ENCODE assay signal across 9 mouse cellular contexts in the genomic region with DNA sequence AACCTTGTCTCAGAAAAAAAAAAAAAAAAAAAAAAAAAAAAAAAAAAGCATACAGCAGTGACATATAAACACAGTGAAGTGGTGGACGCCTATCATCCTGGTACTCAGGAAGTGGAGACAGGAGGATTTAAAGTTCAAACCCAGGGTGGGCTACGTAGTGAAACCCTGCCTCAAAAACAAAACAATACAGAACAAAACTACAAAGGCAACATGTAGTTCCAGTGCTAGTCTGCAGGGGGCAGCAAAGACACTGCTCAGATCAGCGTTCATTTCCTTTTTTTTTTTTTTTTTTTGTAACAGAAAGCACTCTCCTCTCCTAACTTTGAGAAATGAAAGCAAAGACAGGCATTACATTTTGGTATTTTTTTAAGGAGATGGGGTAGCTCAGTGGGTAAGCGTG.
DNase-seq lines count a peak whose midpoint lies in the region; ATAC-seq and TF ChIP-seq lines count a peak whose summit lies in the region.
"Had no signal": no experiment of that assay in that cellular context is flagged by ENCODE, and none has a peak within 500 bp of the region (broad histone marks: within the 10 kb centered on the region; RNA-seq: fewer than 3 reads in every experiment).

No protein-coding gene starts in this region.

- no peaks in the 10 kb centered on the region for H3K4me1 ChIP-seq in hindbrain, embryonic 10.5 days (replicated peaks)
- H3K4me1 ChIP-seq in hindbrain, embryonic 13.5 days (replicated peaks): no peaks in the 10 kb centered on the region
- H3K4me1 ChIP-seq in bone marrow, adult 2 months (ENCODE audit: control insufficient read depth, insufficient read depth, low read length): no peaks in the 10 kb centered on the region
- H3K4me1 ChIP-seq in embryonic fibroblast, embryonic 13.5 days (ENCODE audit: control insufficient read depth, insufficient read depth, low read length): no peaks in the 10 kb centered on the region
- H3K4me1 ChIP-seq: liver, embryonic 13.5 days had no signal

- H3K4me2 ChIP-seq in hindbrain, embryonic 13.5 days: no peak overlapping the region
- H3K4me2 ChIP-seq: liver, embryonic 13.5 days had no signal

- no peaks in the 10 kb centered on the region for H3K27me3 ChIP-seq in hindbrain, embryonic 10.5 days (ENCODE audit: insufficient read depth, poor library complexity, severe bottlenecking)
- no peaks in the 10 kb centered on the region for H3K27me3 ChIP-seq in hindbrain, embryonic 13.5 days
- H3K27me3 ChIP-seq: liver, embryonic 13.5 days had no signal

- H3K4me3 ChIP-seq in hindbrain, embryonic 10.5 days: no peak overlapping the region
- H3K4me3 ChIP-seq in hindbrain, embryonic 13.5 days: no peak overlapping the region
- H3K4me3 ChIP-seq in bone marrow, adult 2 months (replicated peaks; ENCODE audit: control insufficient read depth, low read depth, low read length): no peak overlapping the region
- no peak overlapping the region for H3K4me3 ChIP-seq in embryonic fibroblast, embryonic 13.5 days (ENCODE audit: insufficient read depth, low read length)
- H3K4me3 ChIP-seq: liver, embryonic 13.5 days had no signal

- TF ChIP-seq CTCF in bone marrow, adult 2 months (IDR thresholded peaks at IDR 0.05; ENCODE audit: control insufficient read depth, insufficient read depth, low read length): peak; percentile 36; the same call in 1 of the 2 replicates
- peak; percentile 43; the same call in 1 of the 2 replicates for TF ChIP-seq CTCF in embryonic fibroblast, embryonic 13.5 days (IDR thresholded peaks at IDR 0.05; ENCODE audit: borderline replicate concordance, insufficient read depth, low read length)

- no peaks in the 10 kb centered on the region for H3K36me3 ChIP-seq in hindbrain, embryonic 10.5 days
- H3K36me3 ChIP-seq in hindbrain, embryonic 13.5 days: no peaks in the 10 kb centered on the region
- H3K36me3 ChIP-seq: liver, embryonic 13.5 days had no signal

- no peak overlapping the region for H3K27ac ChIP-seq in hindbrain, embryonic 10.5 days
- no peak overlapping the region for H3K27ac ChIP-seq in hindbrain, embryonic 13.5 days
- H3K27ac ChIP-seq in bone marrow, adult 2 months (ENCODE audit: control insufficient read depth, insufficient read depth, low read depth, low read length, poor library complexity): no peak overlapping the region
- no peak overlapping the region for H3K27ac ChIP-seq in embryonic fibroblast, embryonic 13.5 days (ENCODE audit: insufficient read depth, low read length)
- H3K27ac ChIP-seq: liver, embryonic 13.5 days had no signal

- TF ChIP-seq POLR2A in bone marrow, adult 2 months (IDR thresholded peaks at IDR 0.05; ENCODE audit: borderline replicate concordance, control insufficient read depth, low read depth, low read length): no peak
- no peak for TF ChIP-seq POLR2A in embryonic fibroblast, embryonic 13.5 days (IDR thresholded peaks at IDR 0.05; ENCODE audit: low read depth, low read length)

- no peak for ATAC-seq in hindbrain, embryonic 13.5 days (ENCODE audit: low FRiP score)

- WGBS in hindbrain, embryonic 10.5 days: 25% methylated on average over 4 of the region's 4 CpGs
- 15% methylated on average over 4 of the region's 4 CpGs for WGBS in hindbrain, embryonic 13.5 days
- WGBS in bone marrow, adult 2 months: 8% methylated on average over 4 of the region's 4 CpGs

- DNase-seq in hindbrain, embryonic 10.5 days (ENCODE audit: low spot score): peak; percentile 67
- peak; percentile 76 for DNase-seq in CD4-positive, CD25-positive, alpha-beta regulatory T cell, adult 2 months (ENCODE audit: low read depth, low spot score)
- peak; percentile 60 for DNase-seq in kidney, postnatal 14 days
- DNase-seq in lung, postnatal 14 days: peak; percentile 65
- peak; percentile 23 to 66 for DNase-seq in spleen, postnatal 4 days (ENCODE audit: low spot score in 2 of 2)
- DNase-seq: liver, embryonic 13.5 days had no signal

- peaks cover 8% of the 10 kb centered on the region for H3K9me3 ChIP-seq in hindbrain, embryonic 10.5 days
- H3K9me3 ChIP-seq in hindbrain, embryonic 13.5 days: no peaks in the 10 kb centered on the region
- H3K9me3 ChIP-seq: liver, embryonic 13.5 days had no signal

- no peak overlapping the region for H3K9ac ChIP-seq in hindbrain, embryonic 13.5 days
- H3K9ac ChIP-seq: liver, embryonic 13.5 days had no signal
